Mouse (Mus musculus): ENCODE measurements around the gene Traf4.
"Not testable (repeated sequence)": the region's sequence is repeated elsewhere in the genome, so short reads cannot be mapped to it uniquely, and the experiment has no call there.

Gene Traf4

GRCm38 (mm10) chr11:78164924-78165760 lies at the start of gene Traf4:
Traf4 (minus strand) TSS chr11:78165589.
- peak in 1 of 2 experiments; percentile 65 for DNase-seq (ENCODE audit: low spot score in 2 of 2)

GRCm38 (mm10) chr11:78213086-78213817 lies 47.9 kb upstream of the Traf4 start:
- no peak for DNase-seq (ENCODE audit: low spot score in 2 of 2)

- DNase-seq (ENCODE audit: low spot score in 2 of 2) = no peak
Observed at GRCm38 (mm10) chr11:78211513-78211912, 46.1 kb upstream of the Traf4 start.

GRCm38 (mm10) chr11:78210615-78211014 lies 45.2 kb upstream of the Traf4 start:
- no peak for DNase-seq (ENCODE audit: low spot score in 2 of 2)

GRCm38 (mm10) chr11:78209886-78210285 lies 44.5 kb upstream of the Traf4 start:
- DNase-seq (ENCODE audit: low spot score in 2 of 2) = no peak

GRCm38 (mm10) chr11:78207190-78207589 lies 41.8 kb upstream of the Traf4 start:
- no peak for DNase-seq (ENCODE audit: low spot score in 2 of 2)

- DNase-seq (ENCODE audit: low spot score in 2 of 2) = no peak
Observed at GRCm38 (mm10) chr11:78205361-78206206, 40.2 kb upstream of the Traf4 start.

- DNase-seq (ENCODE audit: low spot score in 2 of 2) = no peak
Observed at GRCm38 (mm10) chr11:78204287-78204686, 38.9 kb upstream of the Traf4 start.

- no peak for DNase-seq (ENCODE audit: low spot score in 2 of 2)
Observed at GRCm38 (mm10) chr11:78202372-78202771, 37.0 kb upstream of the Traf4 start.

GRCm38 (mm10) chr11:78195101-78195863 lies 29.9 kb upstream of the Traf4 start:
- no peak for DNase-seq (ENCODE audit: low spot score in 2 of 2)

- DNase-seq (ENCODE audit: low spot score in 2 of 2) = no peak
Observed at GRCm38 (mm10) chr11:78194411-78195100, 29.2 kb upstream of the Traf4 start.

- DNase-seq (ENCODE audit: low spot score in 2 of 2) = no peak
Observed at GRCm38 (mm10) chr11:78193113-78193512, 27.7 kb upstream of the Traf4 start, which contains the start of gene Proca1. Proca1 (plus strand) TSS chr11:78193392.

- no peak for DNase-seq (ENCODE audit: low spot score in 2 of 2)
Observed at GRCm38 (mm10) chr11:78190041-78190440, 24.7 kb upstream of the Traf4 start.

- peak; percentile 74 to 82 for DNase-seq (ENCODE audit: low spot score in 2 of 2)
Observed at GRCm38 (mm10) chr11:78189234-78190040, 24.0 kb upstream of the Traf4 start.

GRCm38 (mm10) chr11:78188331-78189233 lies 23.2 kb upstream of the Traf4 start, which contains the start of gene Rab34:
Rab34 (plus strand) TSS chr11:78188430.
- peak; percentile 73 for DNase-seq (ENCODE audit: low spot score in 2 of 2)

GRCm38 (mm10) chr11:78184702-78185101 lies 19.3 kb upstream of the Traf4 start:
- not testable (repeated sequence) for DNase-seq (ENCODE audit: low spot score in 2 of 2)

- DNase-seq (ENCODE audit: low spot score in 2 of 2) = no peak
Observed at GRCm38 (mm10) chr11:78183884-78184514, 18.6 kb upstream of the Traf4 start.
